Mouse (Mus musculus) small intestine, adult 2 months (tissue): Measurements from ENCODE around the gene 1110051M20Rik. TPM values are rescaled to one million over a fixed set of nuclear protein-coding genes. Genes with fewer than 3 reads are reported as not detected.

Experiments
- H3K27ac ChIP-seq: fragments of 200-500 bp; 2 replicates; pipeline ENCODE4 v1.5.1; 2012; ENCODE audit warnings: low read depth, low read length, control low read depth, inconsistent platforms; ENCODE audit not compliant: insufficient read depth
- H3K27me3 ChIP-seq: fragments of 200-500 bp; 2 replicates; pipeline ENCODE4 v1.6.1; 2012; ENCODE audit warnings: mild to moderate bottlenecking, moderate library complexity, low read length, inconsistent platforms; ENCODE audit not compliant: control insufficient read depth, insufficient read depth
- H3K36me3 ChIP-seq: fragments of 200-500 bp; 2 replicates; pipeline ENCODE4 v1.6.1; 2012; ENCODE audit warnings: mild to moderate bottlenecking, low read length, control low read depth, inconsistent platforms; ENCODE audit not compliant: control insufficient read depth, insufficient read depth
- H3K4me1 ChIP-seq: fragments of 200-500 bp; 2 replicates; pipeline ENCODE4 v1.6.1; 2012; ENCODE audit warnings: low read length, inconsistent platforms, mixed read lengths; ENCODE audit not compliant: control insufficient read depth, insufficient read depth, insufficient read length
- H3K4me3 ChIP-seq: fragments of 200-500 bp; 2 replicates; pipeline ENCODE4 v1.5.1; 2012; ENCODE audit warnings: low read depth, mild to moderate bottlenecking, control low read depth, inconsistent platforms, low read length, moderate library complexity
- CTCF ChIP-seq: fragments of 200-500 bp; IDR thresholded peaks from 2 replicates; pipeline ENCODE4 v1.5.1; 2012; ENCODE audit warnings: low read depth, mild to moderate bottlenecking, control low read depth, inconsistent platforms, low read length, moderate library complexity, mixed read lengths; ENCODE audit not compliant: insufficient replicate concordance, insufficient read length; ENCODE audit errors: extremely low read depth
- POLR2A ChIP-seq: fragments of 200-500 bp; IDR thresholded peaks from 2 replicates; pipeline ENCODE4 v1.6.1; 2012; ENCODE audit warnings: low read depth, mild to moderate bottlenecking, control low read depth, inconsistent platforms, low read length, moderate library complexity
- WGBS: fragments of 180-500 bp; shearing (Covaris S2); methylation state at CpG from one replicate; pipeline ENCODE4 v1.1.7; 2018; 5-methylcytosine and 5-hydroxymethylcytosine counted together
- polyA plus RNA-seq: library from polyadenylated mRNA; depleted of rRNA; stranded (reverse); fragments of >200 nt; gene quantifications from 2 replicates; pipeline ENCODE4 v1.2.3, GENCODE M21; 2012

The 1110051M20Rik gene
- polyA plus RNA-seq, 1 experiment = 3.9 TPM

DNA sequence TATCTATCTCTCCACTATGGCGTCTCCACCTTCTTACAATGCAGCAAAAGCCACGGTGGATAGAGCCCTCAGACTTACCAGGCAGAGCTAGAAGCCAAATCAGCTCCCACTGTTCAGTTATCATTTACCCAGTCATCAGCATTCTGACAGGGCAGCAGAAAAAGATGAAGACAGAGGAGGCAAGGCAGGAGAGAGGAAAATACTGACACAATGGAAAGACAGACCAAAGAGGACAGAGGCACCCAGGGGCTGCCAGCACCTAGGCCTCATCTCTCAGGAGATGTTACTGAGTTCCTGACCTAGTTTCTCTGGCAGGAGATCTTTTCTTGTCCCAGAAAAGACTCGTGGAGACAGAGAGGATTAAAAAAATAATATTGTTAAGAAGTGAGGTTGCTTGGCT, 45.3 kb downstream of the 1110051M20Rik start:
- Histone ChIP-seq H3K27me3 (no peaks in the 10 kb centered on the region), H3K4me3 (no peak overlapping the region), H3K4me1 (no peaks in the 10 kb centered on the region), H3K36me3 (no peaks in the 10 kb centered on the region), H3K27ac (no peak overlapping the region)
- WGBS = 65% methylated on average over 3 of the region's 3 CpGs
- TF ChIP-seq CTCF = no peak
- TF ChIP-seq POLR2A = no peak

DNA sequence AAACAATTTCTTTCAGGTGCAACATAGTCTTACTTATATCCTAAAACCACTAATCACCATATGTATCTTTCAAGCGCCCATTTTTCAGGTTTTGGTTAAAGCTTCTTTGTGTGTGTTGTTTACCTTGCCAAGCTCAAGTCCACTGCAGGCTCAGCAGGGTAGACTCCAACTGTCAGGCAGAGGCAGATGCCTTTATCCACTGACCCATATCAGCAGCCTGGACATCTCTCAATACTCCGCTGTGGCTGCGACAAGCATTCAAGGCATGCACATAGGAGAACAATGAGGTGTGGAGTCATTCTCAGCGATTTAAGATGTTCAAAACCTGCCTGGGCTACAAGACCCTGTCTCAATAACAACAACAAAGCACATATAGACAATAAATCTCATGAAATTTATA, 50.4 kb downstream of the 1110051M20Rik start:
- 87% methylated on average over 4 of the region's 4 CpGs for WGBS

GRCm38 (mm10) chr2:91388738-91389137, 55.8 kb downstream of the 1110051M20Rik start:
- TF ChIP-seq POLR2A (no peak), CTCF (no peak)
- Histone ChIP-seq H3K4me3 (no peak overlapping the region), H3K27me3 (no peaks in the 10 kb centered on the region), H3K4me1 (peaks cover 15% of the 10 kb centered on the region; the same call in 1 of the 2 replicates), H3K36me3 (no peaks in the 10 kb centered on the region), H3K27ac (no peak overlapping the region)
- WGBS = 30% methylated on average over 3 of the region's 3 CpGs

More for the DNA sequence above, 50.4 kb downstream of the 1110051M20Rik start:
- no peak overlapping the region for H3K4me3 ChIP-seq
- no peaks in the 10 kb centered on the region for H3K27me3 ChIP-seq
- no peak overlapping the region for H3K27ac ChIP-seq
- no peaks in the 10 kb centered on the region for H3K36me3 ChIP-seq
- TF ChIP-seq POLR2A (no peak), CTCF (no peak)
- H3K4me1 ChIP-seq = no peaks in the 10 kb centered on the region

DNA sequence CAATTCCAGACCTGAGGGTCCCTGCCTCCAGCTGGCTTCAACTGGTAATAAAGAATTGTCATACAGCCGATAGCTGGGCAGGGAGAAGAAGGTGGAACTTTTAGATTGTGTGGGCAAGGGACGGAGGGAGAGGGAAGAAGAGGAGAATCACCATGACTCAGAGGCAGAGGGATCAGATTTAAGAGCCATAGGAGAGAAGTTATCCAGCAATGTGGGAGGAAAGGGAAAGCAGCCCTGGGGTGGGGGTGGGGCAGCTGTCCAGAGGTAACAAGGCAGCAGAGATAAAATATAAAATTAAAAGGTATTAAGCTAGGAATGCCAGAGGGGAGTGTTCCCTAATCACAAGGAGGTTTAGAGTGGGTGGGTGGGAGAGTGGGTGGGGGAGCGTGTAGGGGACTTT, 56.2 kb downstream of the 1110051M20Rik start:
- peaks cover 15% of the 10 kb centered on the region; the same call in 1 of the 2 replicates for H3K4me1 ChIP-seq
- H3K27ac ChIP-seq = peak overlapping the region; percentile 59; the same call in 1 of the 2 replicates
- no peak overlapping the region for H3K4me3 ChIP-seq
- no peaks in the 10 kb centered on the region for H3K36me3 ChIP-seq
- no peak for TF ChIP-seq POLR2A
- TF ChIP-seq CTCF = no peak
- no peaks in the 10 kb centered on the region for H3K27me3 ChIP-seq
- 52% methylated on average over 3 of the region's 3 CpGs for WGBS

- H3K4me3 ChIP-seq = no peak overlapping the region
- H3K36me3 ChIP-seq = no peaks in the 10 kb centered on the region
- TF ChIP-seq CTCF = no peak
- TF ChIP-seq POLR2A = no peak
- peak overlapping the region; percentile 73 for H3K27ac ChIP-seq
- WGBS = 36% methylated on average over 6 of the region's 6 CpGs
- peaks cover 15% of the 10 kb centered on the region; the same call in 1 of the 2 replicates for H3K4me1 ChIP-seq
- no peaks in the 10 kb centered on the region for H3K27me3 ChIP-seq
These were observed 57.1 kb downstream of the 1110051M20Rik start for GRCm38 (mm10) chr2:91387287-91387958.

DNA sequence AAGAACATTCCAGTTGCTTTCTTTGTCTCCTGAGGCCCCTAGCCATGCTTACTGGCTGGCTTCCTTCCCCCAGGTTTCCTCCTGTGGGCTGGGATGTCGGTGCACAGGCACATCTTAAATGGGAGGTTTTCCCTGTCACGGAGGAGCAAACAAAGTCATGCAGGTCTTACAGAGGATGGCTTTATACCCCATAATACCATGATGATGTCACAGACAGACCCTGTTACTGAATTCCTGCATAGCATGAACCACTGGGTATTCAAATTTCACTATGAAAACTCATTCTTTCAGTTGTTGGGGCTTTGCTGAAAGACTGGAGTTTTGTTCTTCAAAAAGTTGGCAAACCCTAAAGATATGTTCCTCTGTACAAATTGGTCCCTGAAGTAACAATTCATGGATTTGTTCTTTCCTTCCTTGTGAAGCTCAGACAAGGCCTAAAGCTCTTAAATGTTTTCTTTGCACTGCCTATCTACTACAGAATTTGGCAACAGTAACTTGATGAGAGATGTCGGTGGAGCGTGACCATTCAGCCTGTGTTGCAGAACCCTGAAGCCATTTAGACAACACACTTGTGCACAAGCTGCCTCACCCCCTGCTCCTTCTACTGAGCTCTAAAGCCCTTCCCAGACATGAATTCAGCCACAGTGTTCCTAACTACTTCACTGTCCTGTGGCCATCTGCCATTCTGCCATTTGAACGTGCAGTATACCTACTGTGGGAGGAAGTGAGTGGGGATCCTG, 57.8 kb downstream of the 1110051M20Rik start:
- Histone ChIP-seq H3K27me3 (no peaks in the 10 kb centered on the region), H3K4me3 (no peak overlapping the region), H3K36me3 (no peaks in the 10 kb centered on the region), H3K27ac (peak overlapping the region; percentile 73), H3K4me1 (peaks cover 15% of the 10 kb centered on the region; the same call in 1 of the 2 replicates)
- 51% methylated on average over 5 of the region's 5 CpGs for WGBS
- TF ChIP-seq POLR2A = no peak
- TF ChIP-seq CTCF = no peak

GRCm38 (mm10) chr2:91383294-91383693, 61.2 kb downstream of the 1110051M20Rik start:
- WGBS = 93% methylated on average over 6 of the region's 6 CpGs
- no peaks in the 10 kb centered on the region for H3K36me3 ChIP-seq
- H3K4me1 ChIP-seq = peaks cover 15% of the 10 kb centered on the region; the same call in 1 of the 2 replicates
- TF ChIP-seq POLR2A = no peak
- TF ChIP-seq CTCF = no peak
- no peaks in the 10 kb centered on the region for H3K27me3 ChIP-seq
- H3K27ac ChIP-seq = no peak overlapping the region
- no peak overlapping the region for H3K4me3 ChIP-seq
